Mouse (Mus musculus): ENCODE data around the gene Prss53. TPM values are rescaled to one million over a fixed set of nuclear protein-coding genes. Genes with fewer than 3 reads are reported as not detected.

Gene Prss53
- total RNA-seq, 2 experiments from 2014 or later = 0.39 TPM; not detected in 1

Other genes starting within 250 kb of the Prss53 start
- gene Bcl7c, start 182.0 kb downstream of the Prss53 start, total RNA-seq (2015) = 61.1 and 63.4 TPM in 2 replicates
- gene Bcl7c, start 182.0 kb downstream of the Prss53 start, total RNA-seq (2017) = 38.1 and 44.6 TPM in 2 replicates
- gene Ctf1, start 178.2 kb downstream of the Prss53 start, total RNA-seq (2015) = 0.83 and 1.8 TPM in 2 replicates
- 0.42 and 1.9 TPM in 2 replicates for gene Ctf1, start 178.2 kb downstream of the Prss53 start, total RNA-seq (2017)
- not detected in 2 replicates for gene Ctf2, start 158.8 kb downstream of the Prss53 start, total RNA-seq (2015)
- gene Ctf2, start 158.8 kb downstream of the Prss53 start, total RNA-seq (2017) = not detected in 2 replicates
- gene Fbxl19, start 146.4 kb downstream of the Prss53 start, total RNA-seq (2015) = 5.6 and 5.7 TPM in 2 replicates
- gene Fbxl19, start 146.4 kb downstream of the Prss53 start, total RNA-seq (2017) = 14.2 and 16.1 TPM in 2 replicates
- gene Orai3, start 121.2 kb downstream of the Prss53 start, total RNA-seq (2015) = 26.7 and 32.1 TPM in 2 replicates
- gene Orai3, start 121.2 kb downstream of the Prss53 start, total RNA-seq (2017) = 28.2 and 30.2 TPM in 2 replicates
- gene Setd1a, start 114.3 kb downstream of the Prss53 start, total RNA-seq (2015) = 54.7 and 67.2 TPM in 2 replicates
- 9.7 and 13.6 TPM in 2 replicates for gene Setd1a, start 114.3 kb downstream of the Prss53 start, total RNA-seq (2017)
- gene Gm49388, start 105.4 kb downstream of the Prss53 start, total RNA-seq (2015) = not detected in 2 replicates
- not detected in 2 replicates for gene Gm49388, start 105.4 kb downstream of the Prss53 start, total RNA-seq (2017)
- 20.2 and 31.3 TPM in 2 replicates for gene Hsd3b7, start 90.4 kb downstream of the Prss53 start, total RNA-seq (2015)
- gene Hsd3b7, start 90.4 kb downstream of the Prss53 start, total RNA-seq (2017) = 25.6 and 26.8 TPM in 2 replicates
- gene Stx4a, start 66.7 kb downstream of the Prss53 start, total RNA-seq (2015) = 55.8 and 70.2 TPM in 2 replicates
- 35.7 and 50.4 TPM in 2 replicates for gene Stx4a, start 66.7 kb downstream of the Prss53 start, total RNA-seq (2017)
- 0.12 and 1.5 TPM in 2 replicates for gene Stx1b, start 66.4 kb downstream of the Prss53 start, total RNA-seq (2015)
- gene Stx1b, start 66.4 kb downstream of the Prss53 start, total RNA-seq (2017) = 0.03 and 0.12 TPM in 2 replicates
- gene Zfp646, start 14.7 kb downstream of the Prss53 start, total RNA-seq (2015) = 18.7 and 19.4 TPM in 2 replicates
- gene Zfp646, start 14.7 kb downstream of the Prss53 start, total RNA-seq (2017) = 31.6 and 38.2 TPM in 2 replicates
- 5.7 and 7.4 TPM in 2 replicates for gene Zfp668, start 14.1 kb downstream of the Prss53 start, total RNA-seq (2015)
- gene Zfp668, start 14.1 kb downstream of the Prss53 start, total RNA-seq (2017) = 2.9 and 6.7 TPM in 2 replicates
- gene Gm21974, start 4.5 kb upstream of the Prss53 start, total RNA-seq (2015) = not detected in 2 replicates
- not detected in 2 replicates for gene Gm21974, start 4.5 kb upstream of the Prss53 start, total RNA-seq (2017)
- gene Vkorc1, start 4.6 kb upstream of the Prss53 start, total RNA-seq (2015) = 125 and 145 TPM in 2 replicates
- 30.7 and 39.6 TPM in 2 replicates for gene Vkorc1, start 4.6 kb upstream of the Prss53 start, total RNA-seq (2017)
- gene Bckdk, start 13.1 kb upstream of the Prss53 start, total RNA-seq (2015) = 68.3 and 75.7 TPM in 2 replicates
- 42.5 and 49.9 TPM in 2 replicates for gene Bckdk, start 13.1 kb upstream of the Prss53 start, total RNA-seq (2017)
- 18.1 and 30.6 TPM in 2 replicates for gene Kat8, start 21.5 kb upstream of the Prss53 start, total RNA-seq (2015)
- 23.7 and 30.4 TPM in 2 replicates for gene Kat8, start 21.5 kb upstream of the Prss53 start, total RNA-seq (2017)
- gene Prss8, start 39.1 kb upstream of the Prss53 start, total RNA-seq (2015) = not detected in 2 replicates
- gene Prss8, start 39.1 kb upstream of the Prss53 start, total RNA-seq (2017) = not detected in 2 replicates
- 1.5 and 2.3 TPM in 2 replicates for gene Prss36, start 55.8 kb upstream of the Prss53 start, total RNA-seq (2015)
- 0.75 and 7.2 TPM in 2 replicates for gene Prss36, start 55.8 kb upstream of the Prss53 start, total RNA-seq (2017)
- gene Fus, start 76.5 kb upstream of the Prss53 start, total RNA-seq (2015) = 180 and 190 TPM in 2 replicates
- 27.2 and 49.5 TPM in 2 replicates for gene Fus, start 76.5 kb upstream of the Prss53 start, total RNA-seq (2017)
- 142 and 147 TPM in 2 replicates for gene Pycard, start 102.9 kb upstream of the Prss53 start, total RNA-seq (2015)
- 20.8 and 26.9 TPM in 2 replicates for gene Pycard, start 102.9 kb upstream of the Prss53 start, total RNA-seq (2017)
- gene Trim72, start 113.0 kb upstream of the Prss53 start, total RNA-seq (2015) = not detected in 2 replicates
- not detected in 2 replicates for gene Trim72, start 113.0 kb upstream of the Prss53 start, total RNA-seq (2017)
- gene Itgam, start 171.7 kb upstream of the Prss53 start, total RNA-seq (2015) = 23.6 and 24.3 TPM in 2 replicates
- gene Itgam, start 171.7 kb upstream of the Prss53 start, total RNA-seq (2017) = 28.0 and 34.9 TPM in 2 replicates
- 0.05 TPM in 1 of 2 replicates, not detected in the other for gene Gm49368, start 171.7 kb upstream of the Prss53 start, total RNA-seq (2015)
- gene Gm49368, start 171.7 kb upstream of the Prss53 start, total RNA-seq (2017) = not detected in 2 replicates
- gene Itgax, start 238.6 kb upstream of the Prss53 start, total RNA-seq (2015) = 0.32 and 0.76 TPM in 2 replicates
- 0.67 and 0.68 TPM in 2 replicates for gene Itgax, start 238.6 kb upstream of the Prss53 start, total RNA-seq (2017)